Mouse (Mus musculus) natural killer cell, adult 2 months (primary cell): Measurements from ENCODE around the gene Sumo1.
A peak's percentile ranks its signal among the peaks of the same experiment; 100 is the strongest.
"Not testable (repeated sequence)": the region's sequence is repeated elsewhere in the genome, so short reads cannot be mapped to it uniquely, and the experiment has no call there.

Experiments
- DNase-seq, 2 experiments: peaks; one replicate each; pipeline ENCODE4 v3.0.0; 2022; ENCODE audit warnings: low spot score in 2 of 2

Gene Sumo1

DNA sequence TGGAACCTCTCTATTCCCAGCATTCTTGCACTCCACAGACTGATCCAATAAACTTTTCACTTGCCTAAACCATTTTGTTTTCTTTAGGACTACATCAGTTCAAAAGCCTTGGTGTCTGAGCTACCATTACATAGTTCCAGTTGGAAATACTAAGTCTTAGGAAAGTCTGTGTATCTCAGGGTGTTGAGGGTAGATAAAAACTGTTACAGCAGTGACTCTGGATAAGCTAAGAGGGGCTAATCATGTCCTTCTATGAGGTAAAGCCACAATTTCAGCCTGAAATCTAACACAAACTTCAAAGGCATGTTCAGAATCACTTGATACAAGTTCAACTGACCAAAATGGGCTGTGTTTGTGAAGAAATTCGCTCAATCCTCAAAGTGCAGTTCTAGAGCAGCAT is 34.3 kb downstream of the Sumo1 start:
- no peak for DNase-seq

GRCm38 (mm10) chr1:59633056-59633455 is 37.6 kb downstream of the Sumo1 start:
- no peak for DNase-seq

DNA sequence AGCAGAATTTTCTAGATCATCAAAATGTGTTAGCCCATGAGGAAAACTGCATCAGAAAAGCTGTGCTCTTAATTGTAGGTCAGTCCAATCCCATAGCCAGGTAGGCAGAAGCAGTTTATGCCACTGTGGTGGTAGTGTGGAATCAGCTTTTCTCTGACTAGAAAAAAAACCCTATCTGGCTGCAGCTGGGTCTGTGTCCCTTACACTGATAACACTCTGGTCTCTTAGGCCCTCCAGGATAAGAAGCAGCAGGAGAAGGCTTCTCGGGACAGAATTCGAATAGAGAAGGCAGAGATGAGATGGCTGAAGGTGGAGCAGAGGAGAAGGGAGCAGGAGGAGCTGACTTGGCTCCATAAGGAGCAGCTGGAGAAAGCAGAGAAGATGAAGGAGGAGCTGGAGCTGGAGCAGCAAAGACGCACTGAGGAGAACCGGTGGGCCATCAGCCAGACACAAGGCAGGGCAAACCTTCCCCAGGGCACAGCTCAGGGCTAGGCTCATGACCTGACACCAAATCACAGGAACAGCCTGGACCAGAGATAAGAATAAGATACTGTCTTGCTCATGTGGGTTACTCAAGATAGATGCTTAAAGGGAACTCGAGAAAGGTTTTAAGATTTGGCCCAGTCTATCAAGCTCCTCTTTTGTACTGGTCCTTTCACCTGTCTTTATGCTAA is 38.5 kb downstream of the Sumo1 start:
- no peak for DNase-seq

- DNase-seq: not testable (repeated sequence)
Measured at GRCm38 (mm10) chr1:59630356-59630755, 40.3 kb downstream of the Sumo1 start.

DNA sequence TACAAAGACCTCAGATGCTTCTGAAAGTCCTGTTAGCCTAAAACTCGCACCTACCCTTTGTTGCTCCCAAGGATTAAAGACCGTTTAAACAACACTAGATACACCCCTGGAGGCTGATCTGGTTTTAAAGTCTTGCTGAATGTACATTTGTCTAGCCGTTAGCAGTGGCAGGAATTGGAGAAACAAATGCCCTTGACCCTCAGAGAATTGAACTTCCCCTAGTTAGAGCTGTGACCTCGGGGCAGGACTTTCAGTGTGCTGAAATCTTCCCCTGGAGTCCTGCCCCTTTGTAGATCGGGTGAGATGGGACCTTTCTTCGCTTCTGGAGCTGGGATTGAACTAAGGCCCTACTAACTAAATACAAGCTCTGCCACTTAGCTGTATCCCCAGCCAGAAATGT is 41.4 kb downstream of the Sumo1 start:
- no peak for DNase-seq

GRCm38 (mm10) chr1:59625410-59625809 is 45.2 kb downstream of the Sumo1 start:
- DNase-seq: no peak

DNA sequence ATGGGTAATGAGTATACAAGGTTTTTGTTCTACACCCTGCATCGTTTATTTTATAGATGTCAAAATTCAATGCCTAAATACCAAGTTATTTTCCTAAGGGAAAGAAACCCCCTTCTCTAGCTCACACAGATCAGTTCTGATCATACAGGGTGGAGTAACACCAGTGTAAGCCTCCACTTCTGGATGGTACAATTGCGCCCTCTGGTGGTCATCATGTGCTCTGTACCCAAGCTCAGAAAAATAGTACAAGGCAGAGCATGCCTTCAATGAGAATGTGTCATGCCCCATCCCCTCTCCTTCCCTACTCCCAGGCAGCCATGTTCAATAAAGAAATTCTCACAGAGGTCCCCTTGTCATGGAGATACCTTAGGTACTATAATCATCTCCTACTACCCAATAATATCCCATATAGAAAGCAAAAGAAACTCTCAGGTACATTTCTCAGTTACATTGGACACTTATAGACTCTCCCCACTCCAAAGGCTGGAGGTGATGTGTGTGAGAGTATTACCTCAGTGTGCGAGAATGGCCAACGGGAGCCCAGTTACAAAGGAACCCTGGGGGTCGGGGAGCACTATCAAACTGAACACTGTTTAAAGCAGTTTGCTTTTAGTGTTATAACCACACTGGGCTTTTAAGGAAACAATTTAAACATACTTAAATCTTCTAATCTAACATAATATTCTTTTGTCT is 47.2 kb downstream of the Sumo1 start:
- peak; percentile 47 to 55 for DNase-seq

DNA sequence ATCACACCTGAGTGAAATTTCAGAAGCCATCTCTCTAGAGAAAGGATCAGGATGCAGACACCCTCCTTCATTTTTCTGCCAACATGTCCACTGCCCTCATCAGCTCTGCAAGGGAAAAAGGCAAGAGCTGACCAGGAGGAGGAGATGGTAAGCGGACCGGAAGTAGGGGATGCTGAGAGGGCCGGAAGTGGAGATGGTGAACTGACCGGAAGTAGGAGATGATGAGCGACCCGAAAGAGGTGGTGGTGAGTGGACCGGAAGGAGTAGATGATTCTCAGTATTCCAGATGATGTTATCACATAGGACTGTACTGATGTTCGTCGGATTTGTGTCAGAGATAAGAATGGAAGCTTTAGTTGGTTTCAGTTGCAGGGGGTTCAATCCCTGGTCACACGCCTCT is 51.4 kb downstream of the Sumo1 start:
- DNase-seq: no peak

DNA sequence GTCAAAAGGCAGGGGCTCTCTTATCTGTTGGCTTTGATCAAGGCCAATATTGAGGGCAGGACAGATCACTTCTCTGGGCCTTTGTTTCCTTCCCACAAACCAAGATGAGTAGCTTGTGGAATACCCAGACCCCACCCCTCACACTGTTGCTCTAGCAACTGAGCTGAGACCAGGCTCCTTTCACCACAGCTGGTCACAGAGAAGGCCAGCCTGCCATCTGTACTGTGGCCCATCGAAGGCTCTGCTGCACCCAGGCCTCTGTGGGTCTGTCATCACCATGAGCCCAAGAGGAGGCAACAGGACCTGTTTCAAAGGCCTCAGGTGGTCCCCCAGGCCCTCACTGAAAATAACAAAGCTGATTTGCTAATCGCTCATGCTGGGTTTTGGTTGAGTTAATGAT is 55.6 kb downstream of the Sumo1 start:
- no peak for DNase-seq

GRCm38 (mm10) chr1:59613795-59614194 is 56.8 kb downstream of the Sumo1 start:
- DNase-seq: peak; percentile 30 to 48

GRCm38 (mm10) chr1:59610929-59611328 is 59.7 kb downstream of the Sumo1 start:
- no peak for DNase-seq

DNA sequence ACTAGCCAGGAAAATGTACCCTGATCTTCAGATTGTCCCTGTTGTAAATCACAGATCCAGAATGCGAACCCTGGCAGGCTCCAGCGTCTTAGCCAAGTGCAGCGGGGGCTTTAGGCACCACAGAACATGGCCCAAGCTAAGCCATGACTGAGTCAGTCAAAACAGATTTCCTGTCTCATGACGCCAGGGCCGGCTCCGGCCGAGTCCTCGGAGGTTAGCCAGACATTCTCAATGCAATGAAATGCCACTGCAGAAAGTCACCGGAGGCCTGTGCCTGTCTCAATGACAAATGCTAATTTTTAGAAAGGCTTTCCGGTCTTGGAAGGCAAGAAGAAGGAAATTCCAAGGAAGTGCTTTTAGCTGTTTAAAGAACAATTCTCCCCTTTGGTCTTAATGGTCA is 60.7 kb downstream of the Sumo1 start:
- DNase-seq: no peak

DNA sequence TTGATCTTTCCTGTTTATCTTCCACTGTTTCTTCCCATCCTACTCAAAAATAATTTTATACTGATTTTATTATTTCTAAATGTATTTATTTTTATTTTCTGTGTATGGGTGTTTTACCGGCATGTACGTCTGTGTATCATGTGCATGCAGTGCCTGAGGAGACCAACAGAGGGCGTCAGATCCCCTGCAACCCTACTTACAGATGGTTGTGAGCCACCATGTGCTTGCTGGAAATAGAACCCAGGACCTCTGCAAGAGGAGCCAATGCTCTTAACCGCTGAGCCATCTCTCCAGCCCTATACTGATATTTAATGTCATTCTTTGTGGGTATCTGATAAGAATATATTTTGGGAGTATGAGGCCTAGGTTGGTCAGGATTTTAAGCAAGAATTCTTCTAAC is 61.2 kb downstream of the Sumo1 start:
- DNase-seq: no peak

DNA sequence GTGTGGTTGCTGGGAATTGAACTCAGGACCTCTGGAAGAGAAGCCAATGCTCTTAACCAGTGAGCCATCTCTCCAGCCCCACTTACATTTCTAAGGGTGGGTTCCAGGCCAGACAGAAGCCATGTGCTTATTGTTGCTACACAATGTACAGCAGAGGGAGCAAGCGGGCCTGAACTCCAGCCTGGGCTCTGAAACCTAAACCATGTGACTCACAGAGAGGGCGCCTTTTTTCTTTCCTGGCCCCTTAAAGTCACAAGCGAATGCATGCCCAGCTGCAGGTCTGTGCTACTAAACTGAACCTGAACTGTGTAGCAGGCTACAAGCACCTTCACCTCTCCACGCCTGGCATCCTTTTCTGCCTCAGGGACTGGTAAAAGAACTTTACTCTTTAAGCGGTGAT is 61.7 kb downstream of the Sumo1 start:
- no peak for DNase-seq

DNA sequence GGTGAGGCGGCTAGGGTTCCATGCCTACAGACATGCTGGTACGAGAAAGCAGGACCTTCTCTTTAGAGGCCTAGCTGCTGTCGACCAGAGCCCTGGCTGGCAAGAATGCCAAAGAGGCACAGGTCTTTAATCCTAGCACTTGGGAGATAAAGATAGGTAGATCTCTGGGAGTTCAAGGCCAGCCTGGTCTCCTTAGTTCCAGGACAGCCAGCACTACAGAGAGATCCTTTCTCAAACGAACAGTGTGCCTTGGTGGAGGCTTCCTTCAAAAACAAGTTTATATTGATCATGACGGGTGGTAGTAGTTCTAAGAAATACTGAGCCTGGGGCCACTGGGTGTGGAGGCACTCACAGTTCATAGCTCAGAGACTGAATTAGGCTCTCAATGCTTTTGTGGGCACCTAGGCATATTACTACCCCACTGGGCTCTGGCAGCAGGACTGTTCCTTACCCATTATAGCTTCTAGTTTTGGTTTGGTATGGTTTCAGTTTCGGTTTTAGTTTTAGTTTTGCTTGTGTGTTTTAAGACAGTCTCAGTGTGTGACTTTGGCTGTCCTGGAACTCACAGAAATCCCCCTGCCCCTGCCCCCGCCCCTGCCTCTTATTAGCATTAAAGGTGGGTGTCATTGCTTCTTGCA is 62.4 kb downstream of the Sumo1 start:
- peak in 1 of 2 experiments; percentile 3 for DNase-seq

DNA sequence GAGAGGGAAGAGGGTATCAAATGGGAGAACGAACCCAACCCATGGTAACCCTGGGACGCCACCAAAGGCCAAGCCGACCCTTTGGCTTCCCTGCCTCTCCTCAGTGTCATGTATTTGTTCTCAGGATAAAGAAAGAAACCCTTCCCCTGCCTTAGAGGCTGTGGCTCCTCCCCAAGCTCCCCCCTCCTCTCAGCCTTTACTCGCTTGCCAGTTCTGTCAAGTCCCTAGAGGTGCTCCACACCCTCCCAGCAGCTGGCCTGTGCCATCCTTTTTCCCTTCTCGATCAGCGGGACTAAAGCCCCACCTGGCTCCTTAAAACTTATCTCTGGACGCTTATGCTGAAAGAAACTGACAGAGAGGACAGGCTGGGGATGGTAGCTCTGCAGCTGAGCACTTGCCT is 63.6 kb downstream of the Sumo1 start:
- DNase-seq: no peak

GRCm38 (mm10) chr1:59606479-59606878 is 64.2 kb downstream of the Sumo1 start:
- no peak for DNase-seq

GRCm38 (mm10) chr1:59603893-59604292 is 66.7 kb downstream of the Sumo1 start:
- no peak for DNase-seq

GRCm38 (mm10) chr1:59603417-59603712 is 67.3 kb downstream of the Sumo1 start:
- no peak for DNase-seq

- DNase-seq: no peak
Measured at GRCm38 (mm10) chr1:59602531-59603416, 67.9 kb downstream of the Sumo1 start.

GRCm38 (mm10) chr1:59595609-59596008 is 75.0 kb downstream of the Sumo1 start:
- no peak for DNase-seq

- DNase-seq: no peak
Measured at GRCm38 (mm10) chr1:59594586-59595266, 75.9 kb downstream of the Sumo1 start.
